ENCODE assay signal across 18 mouse cellular contexts in genomic region chr7:3397797-3398196, GRCm38 (mm10). TPM values are rescaled to one million over a fixed set of nuclear protein-coding genes. Genes with fewer than 3 reads are reported as not detected.
A peak's percentile ranks its signal among the peaks of the same experiment; 100 is the strongest.
DNase-seq lines count a peak whose midpoint lies in the region; ATAC-seq and TF ChIP-seq lines count a peak whose summit lies in the region.
"Had no signal": no experiment of that assay in that cellular context is flagged by ENCODE, and none has a peak within 500 bp of the region (broad histone marks: within the 10 kb centered on the region; RNA-seq: fewer than 3 reads in every experiment).

No protein-coding gene starts in this region.

- no peak for TF ChIP-seq CTCF in left cerebral cortex, adult 2 months (IDR thresholded peaks at IDR 0.05)

- H3K9me3 ChIP-seq in megakaryocyte, embryonic 14.5 days, result no peaks in the 10 kb centered on the region
- H3K9me3 ChIP-seq in forebrain, embryonic 12.5 days, result no peaks in the 10 kb centered on the region
- no peaks in the 10 kb centered on the region for H3K9me3 ChIP-seq in hindbrain, embryonic 16.5 days (ENCODE audit: control insufficient read depth, low read length)
- H3K9me3 ChIP-seq in neural tube, embryonic 13.5 days, result no peaks in the 10 kb centered on the region
- H3K9me3 ChIP-seq: limb, embryonic 15.5 days had no signal

- H3K4me1 ChIP-seq in megakaryocyte, embryonic 14.5 days, result no peaks in the 10 kb centered on the region
- peaks cover 12% of the 10 kb centered on the region for H3K4me1 ChIP-seq in forebrain, embryonic 12.5 days
- H3K4me1 ChIP-seq in hindbrain, embryonic 16.5 days (ENCODE audit: control insufficient read depth, insufficient read depth, low read depth, low read length), result peaks cover 10% of the 10 kb centered on the region
- peaks cover 43% of the 10 kb centered on the region for H3K4me1 ChIP-seq in neural tube, embryonic 13.5 days (replicated peaks)
- H3K4me1 ChIP-seq: limb, embryonic 15.5 days had no signal

- H3K4me3 ChIP-seq in megakaryocyte, embryonic 14.5 days (replicated peaks), result peak overlapping the region; percentile 7
- H3K4me3 ChIP-seq in forebrain, embryonic 12.5 days (replicated peaks), result no peak overlapping the region
- no peak overlapping the region for H3K4me3 ChIP-seq in hindbrain, embryonic 16.5 days (ENCODE audit: low read length)
- 0 out of 2 replicates have a peak overlapping the region, but pooled peaks have one; percentile 4 for H3K4me3 ChIP-seq in neural tube, embryonic 13.5 days
- no peak overlapping the region; the same call in 1 of the 2 replicates for H3K4me3 ChIP-seq in left cerebral cortex, adult 2 months
- H3K4me3 ChIP-seq: limb, embryonic 15.5 days had no signal

- intact Hi-C loops in left cerebral cortex, adult 2 months (cut with DNase I), result no loop called here

- peak overlapping the region; percentile 10; the same call in 1 of the 2 replicates for H3K4me2 ChIP-seq in forebrain, embryonic 12.5 days
- H3K4me2 ChIP-seq in hindbrain, embryonic 16.5 days (ENCODE audit: low read length), result peak overlapping the region; percentile 36
- H3K4me2 ChIP-seq in neural tube, embryonic 13.5 days, result peak overlapping the region; percentile 34
- H3K4me2 ChIP-seq: limb, embryonic 15.5 days had no signal

- H3K36me3 ChIP-seq in megakaryocyte, embryonic 14.5 days (replicated peaks; ENCODE audit: low read length), result no peaks in the 10 kb centered on the region
- peaks cover 17% of the 10 kb centered on the region for H3K36me3 ChIP-seq in forebrain, embryonic 12.5 days (replicated peaks)
- H3K36me3 ChIP-seq in hindbrain, embryonic 16.5 days (ENCODE audit: control insufficient read depth, insufficient read depth, low read length), result peaks cover 12% of the 10 kb centered on the region
- H3K36me3 ChIP-seq in neural tube, embryonic 13.5 days, result peaks cover 21% of the 10 kb centered on the region

- DNase-seq in left cerebral cortex, adult 2 months (ENCODE audit: extremely low spot score in 1 of 2, low spot score in 2 of 2), result no peak
- no peak for DNase-seq in adrenal gland, postnatal 36 days
- DNase-seq in cerebellum, adult 9-10 months, result no peak
- DNase-seq: cerebellum, postnatal 10 days; heart, adult 18-20 months; heart, postnatal 10 days; kidney, postnatal 14 days; lung, adult 2 months; spleen, adult 18-20 months had no signal

- no peak overlapping the region; the same call in 1 of the 2 replicates for H3K27ac ChIP-seq in forebrain, embryonic 12.5 days
- H3K27ac ChIP-seq in hindbrain, embryonic 16.5 days (ENCODE audit: low read depth, low read length), result no peak overlapping the region
- no peak overlapping the region for H3K27ac ChIP-seq in neural tube, embryonic 13.5 days (replicated peaks)
- H3K27ac ChIP-seq in left cerebral cortex, adult 2 months, result no peak overlapping the region
- H3K27ac ChIP-seq: limb, embryonic 15.5 days had no signal

- H3K9ac ChIP-seq in forebrain, embryonic 12.5 days, result no peak overlapping the region; the same call in 1 of the 2 replicates
- H3K9ac ChIP-seq in hindbrain, embryonic 16.5 days (ENCODE audit: low read depth, low read length), result no peak overlapping the region
- no peak overlapping the region for H3K9ac ChIP-seq in neural tube, embryonic 13.5 days
- H3K9ac ChIP-seq: limb, embryonic 15.5 days had no signal

- H3K27me3 ChIP-seq in megakaryocyte, embryonic 14.5 days (replicated peaks), result peaks cover 15% of the 10 kb centered on the region
- H3K27me3 ChIP-seq in forebrain, embryonic 12.5 days, result no peaks in the 10 kb centered on the region
- H3K27me3 ChIP-seq in hindbrain, embryonic 16.5 days (replicated peaks; ENCODE audit: control insufficient read depth, insufficient read depth, low read length), result no peaks in the 10 kb centered on the region
- no peaks in the 10 kb centered on the region for H3K27me3 ChIP-seq in neural tube, embryonic 13.5 days
- H3K27me3 ChIP-seq: limb, embryonic 15.5 days had no signal

- no peak for ATAC-seq in megakaryocyte, adult 5-6 weeks (ENCODE audit: poor library complexity, severe bottlenecking)
- ATAC-seq in forebrain, embryonic 12.5 days (ENCODE audit: low FRiP score), result peak; percentile 66
- peak; percentile 32; the same call in 1 of the 2 replicates for ATAC-seq in hindbrain, embryonic 16.5 days
- ATAC-seq in neural tube, embryonic 13.5 days (ENCODE audit: low read depth), result peak; percentile 86
- ATAC-seq: intestine, embryonic 16.5 days had no signal

- WGBS in forebrain, embryonic 12.5 days, result 17% methylated on average over 7 of the region's 7 CpGs
- WGBS in hindbrain, embryonic 16.5 days, result 12% methylated on average over 7 of the region's 7 CpGs
- 7% methylated on average over 7 of the region's 7 CpGs for WGBS in neural tube, embryonic 13.5 days

RNA-seq across cellular contexts. Expression of gene Cacng8, which starts 7.3 kb away (rescaled TPM):
- polyA plus RNA-seq in megakaryocyte, embryonic 14.5 days (2012; ENCODE audit: insufficient read depth, low replicate concordance), result not detected in 2 replicates
- total RNA-seq in megakaryocyte, adult 5-6 weeks (2015), result not detected in 2 replicates
- total RNA-seq in megakaryocyte, adult 5-6 weeks (2017), result not detected in 2 replicates
- 6.3 and 8.2 TPM in 2 replicates for polyA plus RNA-seq in forebrain, embryonic 12.5 days (2016; fragmentation: Nextera tagmentation; extraction: Ambion mirVana)
- polyA plus RNA-seq in hindbrain, embryonic 16.5 days (2015; fragmentation: Nextera tagmentation; extraction: Ambion mirVana), result 8.6 and 13.7 TPM in 2 replicates
- polyA plus RNA-seq in neural tube, embryonic 13.5 days (2015; fragmentation: Nextera tagmentation; extraction: Ambion mirVana), result 12.1 and 12.8 TPM in 2 replicates
- 100 to 1,000 TPM; 176 to 186 TPM for total RNA-seq in left cerebral cortex, adult 2 months (2021)
- 1 to 10 TPM; 2.0 to 5.1 TPM for total RNA-seq in adrenal gland, postnatal 36 days (2021)
- total RNA-seq: gastrocnemius, adult 18-20 months; heart, adult 18-20 months; heart, postnatal 10 days; neutrophil, adult 5-6 weeks had no signal
- polyA plus RNA-seq: lung, adult 2 months had no signal

RNA-seq across cellular contexts. Expression of gene Cacng6, which starts 26.2 kb away (rescaled TPM):
- not detected in 2 replicates for polyA plus RNA-seq in megakaryocyte, embryonic 14.5 days (2012; ENCODE audit: insufficient read depth, low replicate concordance)
- not detected in 2 replicates for total RNA-seq in megakaryocyte, adult 5-6 weeks (2015)
- total RNA-seq in megakaryocyte, adult 5-6 weeks (2017), result not detected in 2 replicates
- polyA plus RNA-seq in forebrain, embryonic 12.5 days (2016; fragmentation: Nextera tagmentation; extraction: Ambion mirVana), result 0.10 and 0.22 TPM in 2 replicates
- 0.62 TPM in 1 of 2 replicates, not detected in the other for polyA plus RNA-seq in hindbrain, embryonic 16.5 days (2015; fragmentation: Nextera tagmentation; extraction: Ambion mirVana)
- polyA plus RNA-seq in neural tube, embryonic 13.5 days (2015; fragmentation: Nextera tagmentation; extraction: Ambion mirVana), result 0.10 and 0.69 TPM in 2 replicates
- 1 to 10 TPM; 1.2 TPM for total RNA-seq in left cerebral cortex, adult 2 months (2021)
- not detected for total RNA-seq in adrenal gland, postnatal 36 days (2021)
- total RNA-seq: neutrophil, adult 5-6 weeks had no signal

Comparison
In these comparisons a context has a peak if more than half of its experiments do, and no peak if none do; other contexts are left out.
1. H3K4me3 ChIP-seq: peak in megakaryocyte, embryonic 14.5 days (single experiment) and neural tube, embryonic 13.5 days (single experiment); none in forebrain, embryonic 12.5 days (single experiment), hindbrain, embryonic 16.5 days (single experiment) and left cerebral cortex, adult 2 months (single experiment).
2. Peak in every context shown above with its lines, with median percentiles within 50 percentile points of each other: H3K4me2 ChIP-seq.